Mouse (Mus musculus) cerebellum, postnatal 36 days (tissue): Measurements from ENCODE around the gene Osbpl7.

Source experiments
- DNase-seq, 2 experiments: peaks; one replicate each; pipeline ENCODE4 v3.0.0; 2021 to 2022; ENCODE audit warnings: mixed read lengths in 2 of 2

The Osbpl7 gene

DNA sequence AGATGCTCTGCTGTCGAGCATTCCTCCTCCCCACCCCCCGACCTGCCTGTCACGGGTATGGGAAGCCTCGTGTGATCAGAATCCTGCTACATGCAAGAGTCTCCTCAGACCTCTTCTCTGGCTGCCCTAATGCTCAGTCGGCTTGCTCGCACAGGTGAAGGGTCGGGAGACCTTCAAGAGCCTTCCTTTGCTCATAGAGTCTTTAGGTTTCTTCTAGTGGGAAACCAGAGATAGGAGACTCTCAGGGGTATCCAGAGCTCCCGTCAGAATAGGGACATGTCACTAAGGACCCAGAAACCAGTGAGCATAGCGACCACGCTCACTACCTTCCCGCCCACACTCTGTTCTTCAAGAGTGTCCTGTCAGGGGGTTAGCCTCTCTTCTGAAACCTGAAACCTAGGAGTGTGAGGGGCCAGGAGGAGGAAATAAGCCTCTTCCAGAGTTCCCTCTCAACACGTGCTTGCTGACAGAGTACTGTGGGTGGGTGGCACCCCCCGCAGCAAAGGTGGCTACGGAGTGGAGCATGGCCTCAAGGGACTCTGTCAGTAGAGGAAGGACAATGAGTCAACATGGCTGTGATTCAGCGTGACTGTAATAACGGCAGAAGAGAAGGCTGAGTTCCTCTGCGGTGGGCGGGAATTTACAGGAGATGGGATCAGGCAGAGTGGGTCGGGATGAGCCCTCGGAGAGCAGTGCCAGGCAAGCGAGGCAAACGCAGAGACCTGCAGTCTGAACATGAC is 33.1 kb downstream of the Osbpl7 start:
- no peak for DNase-seq

- no peak for DNase-seq
These were observed 34.5 kb downstream of the Osbpl7 start for GRCm38 (mm10) chr11:97084821-97085505.

- DNase-seq: no peak
These were observed 35.9 kb downstream of the Osbpl7 start for GRCm38 (mm10) chr11:97086365-97086764.

DNA sequence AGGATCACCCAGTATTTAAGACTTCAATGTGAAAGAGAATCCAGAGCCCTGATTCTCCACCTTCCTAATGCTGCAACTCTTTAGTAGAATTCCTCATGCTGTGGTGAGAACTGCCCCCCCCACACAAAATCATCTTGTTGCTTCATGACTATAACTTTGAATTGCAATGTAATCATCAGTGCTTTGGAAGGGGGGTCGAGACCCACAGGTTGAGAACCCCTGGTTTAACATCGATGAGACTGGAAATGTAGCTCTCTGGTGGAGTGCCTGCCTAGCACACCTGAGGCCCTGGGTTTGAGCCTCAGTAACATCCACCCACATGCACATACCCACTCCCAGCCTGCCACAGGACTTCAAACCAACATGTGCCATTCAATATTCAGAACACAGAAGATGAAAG is 44.2 kb downstream of the Osbpl7 start:
- DNase-seq: no peak

GRCm38 (mm10) chr11:97098791-97099190 is 48.4 kb downstream of the Osbpl7 start:
- no peak for DNase-seq

DNA sequence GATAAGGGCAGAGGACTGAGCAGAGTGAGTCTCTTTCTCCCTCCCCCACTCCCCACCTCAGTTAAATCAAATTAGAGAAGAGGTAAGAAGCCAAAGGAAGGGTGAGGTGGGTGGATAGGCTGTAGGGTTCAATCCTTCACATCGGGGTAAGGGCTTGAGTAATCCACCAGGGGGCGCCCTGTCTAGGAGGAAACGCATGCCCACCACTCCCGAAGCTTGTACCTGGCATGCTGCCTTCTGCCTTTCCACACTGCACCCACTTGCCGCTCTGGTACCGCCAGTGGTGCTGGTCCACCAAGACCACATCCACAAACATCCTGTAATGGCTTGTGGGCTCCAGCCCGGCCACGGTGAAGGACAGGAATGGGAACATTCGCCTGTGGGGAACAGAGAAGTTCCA is 51.3 kb downstream of the Osbpl7 start:
- peak; percentile 64 to 71 for DNase-seq

GRCm38 (mm10) chr11:97103163-97104090 is 53.0 kb downstream of the Osbpl7 start:
- DNase-seq: no peak

GRCm38 (mm10) chr11:97104091-97104483 is 53.7 kb downstream of the Osbpl7 start:
- no peak for DNase-seq

DNA sequence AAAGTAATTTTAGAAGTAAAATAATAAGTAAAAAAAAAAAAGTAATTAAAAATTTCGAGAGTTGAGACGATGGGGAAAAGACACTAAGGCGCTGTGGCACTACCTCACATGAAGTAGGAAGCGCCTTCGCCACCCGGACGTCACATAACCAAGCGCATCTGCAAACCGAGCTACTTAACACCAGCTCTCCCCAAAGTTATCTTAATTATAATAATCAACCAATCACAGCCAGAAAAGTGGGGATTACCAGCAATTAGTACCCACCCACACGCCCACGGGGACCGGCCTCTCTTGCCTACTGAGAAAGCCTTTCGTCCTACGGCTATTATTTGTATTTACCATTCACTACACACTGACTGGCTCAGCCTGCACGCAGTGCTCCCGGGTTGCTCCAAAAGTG is 58.5 kb downstream of the Osbpl7 start:
- no peak for DNase-seq

GRCm38 (mm10) chr11:97112519-97113125 is 62.2 kb downstream of the Osbpl7 start:
- no peak for DNase-seq

DNA sequence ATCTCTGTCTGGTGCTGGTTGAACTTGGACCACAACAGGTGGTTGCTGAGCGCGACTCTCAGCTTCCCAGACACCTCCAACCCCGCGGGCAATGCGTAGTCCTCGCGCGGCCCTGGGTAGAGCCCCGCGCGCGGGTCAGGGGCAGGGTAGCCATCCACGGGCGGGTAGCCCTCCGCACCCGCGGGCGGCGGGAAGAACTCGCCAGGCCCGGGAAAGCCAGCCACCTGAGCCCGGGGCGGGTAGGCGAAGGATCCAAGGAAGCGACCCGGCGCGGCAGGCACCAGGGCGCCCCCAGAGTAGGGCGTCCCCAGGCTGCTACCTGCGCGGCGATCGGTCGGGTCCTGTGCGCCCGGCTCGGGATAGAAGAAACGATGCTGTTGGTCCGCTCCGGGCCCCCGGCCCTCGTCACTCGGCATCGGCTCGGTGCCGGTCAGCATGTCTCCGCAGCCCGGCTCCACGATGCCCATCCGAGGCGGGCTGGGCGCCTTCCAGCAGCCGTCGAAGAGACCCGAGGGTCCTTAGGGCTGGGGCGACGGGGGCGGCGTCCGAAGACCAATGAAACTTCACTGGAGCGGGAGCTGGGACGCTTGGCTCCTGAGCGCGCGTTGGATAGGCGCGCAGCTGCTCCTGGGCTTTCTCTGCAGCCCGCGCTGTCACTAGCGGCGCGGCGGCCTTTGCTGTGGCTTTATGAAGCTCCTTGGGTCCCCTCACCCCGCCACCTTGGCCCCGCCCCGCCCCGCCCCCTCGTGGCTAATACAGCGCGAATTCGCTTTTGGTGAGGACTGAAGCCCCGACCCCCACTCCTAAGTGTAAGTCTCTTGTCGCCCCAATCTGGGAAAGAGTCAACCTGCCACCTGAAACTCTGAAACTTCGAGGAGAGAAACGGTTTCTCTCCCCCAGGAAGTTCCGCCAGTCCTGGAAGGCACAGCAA is 64.5 kb downstream of the Osbpl7 start, which contains the start of gene Tbx21:
Gene Tbx21, minus strand, starts transcription at position 661 of the 931 bp plus-strand sequence.
- DNase-seq: no peak

DNA sequence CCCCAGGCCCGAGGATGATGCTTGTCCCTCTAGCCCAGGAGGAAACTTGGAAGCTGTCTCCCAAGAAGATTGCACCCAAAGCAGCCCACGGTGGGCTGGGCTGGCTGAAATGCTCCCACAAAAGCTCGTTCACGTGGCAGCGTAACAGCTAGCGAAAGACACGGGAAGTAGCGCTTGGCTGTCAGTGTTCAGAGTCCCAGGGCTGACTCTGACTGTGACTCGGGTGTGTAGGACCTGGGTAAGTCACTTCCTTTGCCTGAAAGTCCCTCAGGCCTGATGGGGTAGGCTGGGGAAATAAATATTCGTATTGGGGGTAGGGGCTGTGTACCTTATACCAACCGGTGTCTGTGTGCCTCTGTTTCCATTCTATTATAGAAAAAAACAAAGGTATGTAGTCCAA is 65.4 kb downstream of the Osbpl7 start:
- no peak for DNase-seq
